Mouse (Mus musculus) WW6 (cell line): ENCODE results near the gene Abhd16b.

Experiments used
- DNase-seq: peaks from one replicate; pipeline ENCODE4 v3.0.0-alpha.2; 2013; ENCODE audit warnings: low read depth, low spot score

Gene Abhd16b

DNA sequence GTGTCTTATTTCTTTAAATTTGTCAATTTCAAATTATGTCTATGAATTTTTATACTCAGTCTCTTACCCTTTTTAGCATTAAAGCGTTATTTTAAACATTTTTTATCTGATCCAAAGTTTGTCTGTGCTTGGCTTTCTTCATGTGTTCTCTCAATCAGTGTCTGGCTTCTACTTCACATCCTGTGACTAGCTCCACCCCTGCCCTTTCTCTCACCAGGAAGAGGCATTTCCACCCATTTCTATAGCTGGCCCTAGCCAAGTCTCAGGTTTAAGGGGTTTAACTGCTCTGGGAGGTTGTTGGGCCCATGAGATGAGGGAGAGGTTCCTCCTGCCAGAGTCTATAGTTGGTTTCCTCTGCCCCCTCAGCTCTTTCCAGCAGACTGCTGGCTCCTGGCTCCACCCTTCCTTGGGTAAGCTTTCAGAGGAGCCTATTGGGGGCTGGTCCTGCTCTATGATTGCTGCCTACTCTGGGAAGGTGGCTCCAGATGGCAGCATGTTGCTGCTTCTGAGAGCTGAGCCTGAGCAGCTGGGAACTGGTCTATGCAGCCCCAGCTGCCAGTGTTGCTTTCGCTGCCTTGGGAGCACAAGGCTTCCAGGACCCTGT is 44.5 kb downstream of the Abhd16b start:
- DNase-seq = no peak

DNA sequence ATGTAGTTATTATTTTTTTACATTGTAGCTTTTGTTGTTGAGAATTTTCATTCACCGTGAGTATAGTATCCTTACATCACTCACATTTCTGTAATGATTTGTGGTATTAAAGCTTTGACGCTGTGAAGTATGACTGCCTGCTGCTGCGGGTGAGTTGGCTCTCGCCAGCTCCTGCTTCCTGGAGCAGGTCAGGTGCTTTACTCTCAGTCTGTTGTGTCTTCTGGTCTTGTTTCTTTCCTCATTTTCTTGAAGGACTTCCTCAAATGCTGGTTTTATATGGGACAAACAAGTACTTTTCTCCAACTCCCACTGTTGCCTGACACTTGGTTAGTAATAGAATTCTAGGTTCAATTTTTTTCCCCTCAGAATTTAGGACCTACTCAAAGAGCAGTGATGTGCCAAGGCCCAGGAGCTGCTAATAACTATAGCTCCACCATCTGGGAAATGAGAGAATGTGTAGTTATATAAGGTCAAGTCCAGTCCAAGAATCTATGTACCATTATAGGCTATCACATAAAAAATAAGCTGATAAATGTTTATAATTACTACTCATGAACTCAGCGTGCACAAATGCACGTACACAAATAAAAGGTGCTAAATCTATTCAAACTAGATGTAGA is 48.9 kb downstream of the Abhd16b start:
- DNase-seq = no peak
